Mouse (Mus musculus) cerebellum, adult 11-12 months (tissue): Measurements from ENCODE around the gene Gm5065.

ENCODE experiments used
- DNase-seq: peaks from one replicate; pipeline ENCODE4 v3.0.0; 2022

The Gm5065 gene

GRCm38 (mm10) chr7:5350237-5350636, at the start of gene Gm5065:
Gene Gm5065 (plus strand): TSS chr7:5350537.
- no peak for DNase-seq

- DNase-seq, result no peak
Observed at GRCm38 (mm10) chr7:5327511-5327910, 22.8 kb upstream of the Gm5065 start.

GRCm38 (mm10) chr7:5350935-5351334, 598 bp downstream of the Gm5065 start, which contains the start of gene Nlrp2:
Gene Nlrp2 (minus strand): TSS chr7:5351035.
- DNase-seq, result no peak

GRCm38 (mm10) chr7:5363599-5363998, 13.3 kb downstream of the Gm5065 start:
- no peak for DNase-seq

- no peak for DNase-seq
Observed at GRCm38 (mm10) chr7:5366724-5367123, 16.4 kb downstream of the Gm5065 start.

GRCm38 (mm10) chr7:5406201-5406600, 55.9 kb downstream of the Gm5065 start:
- DNase-seq, result no peak
